Mouse (Mus musculus) thymus, adult 2 months (tissue): Measurements from ENCODE around the gene Gm9936.

Source experiments
- CTCF ChIP-seq: fragments of 200-500 bp; IDR thresholded peaks from 2 replicates; pipeline ENCODE4 v1.5.1; 2012; ENCODE audit warnings: mild to moderate bottlenecking, control low read depth, low read length, moderate library complexity, borderline replicate concordance; ENCODE audit not compliant: control insufficient read depth, poor library complexity, insufficient read depth; ENCODE audit errors: extremely low read depth
- POLR2A ChIP-seq: fragments of 200-500 bp; IDR thresholded peaks from 2 replicates; pipeline ENCODE4 v1.6.1; 2012; ENCODE audit warnings: mild to moderate bottlenecking, low read length, control low read depth, moderate library complexity; ENCODE audit not compliant: control insufficient read depth, poor library complexity, insufficient read depth; ENCODE audit errors: extremely low read depth

DNA sequence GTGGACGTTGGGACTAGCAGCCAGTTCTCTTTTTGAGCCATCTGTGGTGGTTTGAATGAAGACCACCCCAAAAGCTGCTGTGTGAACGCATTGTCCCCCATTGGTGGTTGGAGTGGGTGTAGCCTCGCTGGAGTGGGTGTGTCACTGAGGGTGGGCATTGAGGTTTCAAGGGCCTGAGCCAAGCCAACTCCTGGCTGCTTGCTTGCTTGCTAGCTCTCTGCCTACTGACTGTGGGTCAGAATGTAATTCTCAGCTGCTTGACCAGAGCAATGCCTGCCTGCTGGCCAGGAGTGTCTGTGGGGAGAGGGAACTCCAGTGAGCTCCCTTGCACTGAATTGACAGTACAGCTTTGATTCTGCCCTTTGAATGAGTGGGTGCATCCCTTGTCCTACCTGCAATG is 28.7 kb downstream of the Gm9936 start:
- TF ChIP-seq CTCF (no peak), POLR2A (no peak)
